Mouse (Mus musculus) embryo, embryonic 10.5 days (tissue): Measurements from ENCODE around the gene Mcrip1.

Experiments used
- DNase-seq: peaks from one replicate; pipeline ENCODE4 v3.0.0-alpha.2; 2015; ENCODE audit warnings: low spot score

The Mcrip1 gene

GRCm38 (mm10) chr11:120512790-120513453 lies 36.6 kb downstream of the Mcrip1 start:
- DNase-seq: peak; percentile 75

GRCm38 (mm10) chr11:120510375-120511030 lies 39.0 kb downstream of the Mcrip1 start:
- DNase-seq: peak; percentile 47

GRCm38 (mm10) chr11:120509940-120510339 lies 39.6 kb downstream of the Mcrip1 start:
- DNase-seq: no peak

- no peak for DNase-seq
Observed at GRCm38 (mm10) chr11:120508290-120508870, 41.1 kb downstream of the Mcrip1 start.

- DNase-seq: no peak
Observed at GRCm38 (mm10) chr11:120507611-120508289, 41.8 kb downstream of the Mcrip1 start.

GRCm38 (mm10) chr11:120506899-120507298 lies 42.6 kb downstream of the Mcrip1 start:
- no peak for DNase-seq

GRCm38 (mm10) chr11:120505661-120506060 lies 43.9 kb downstream of the Mcrip1 start:
- no peak for DNase-seq

- DNase-seq: no peak
Observed at GRCm38 (mm10) chr11:120501701-120502100, 47.8 kb downstream of the Mcrip1 start.

GRCm38 (mm10) chr11:120501018-120501417 lies 48.5 kb downstream of the Mcrip1 start:
- no peak for DNase-seq

GRCm38 (mm10) chr11:120500357-120500756 lies 49.2 kb downstream of the Mcrip1 start:
- DNase-seq: no peak

GRCm38 (mm10) chr11:120499894-120500293 lies 49.6 kb downstream of the Mcrip1 start:
- DNase-seq: no peak

- no peak for DNase-seq
Observed at GRCm38 (mm10) chr11:120498891-120499290, 50.6 kb downstream of the Mcrip1 start.

- DNase-seq: no peak
Observed at GRCm38 (mm10) chr11:120498226-120498625, 51.3 kb downstream of the Mcrip1 start.

GRCm38 (mm10) chr11:120497436-120497835 lies 52.1 kb downstream of the Mcrip1 start:
- DNase-seq: no peak

- DNase-seq: no peak
Observed at GRCm38 (mm10) chr11:120493911-120494310, 55.6 kb downstream of the Mcrip1 start.

GRCm38 (mm10) chr11:120493351-120493750 lies 56.2 kb downstream of the Mcrip1 start:
- no peak for DNase-seq
